Mouse (Mus musculus) adrenal gland, postnatal 25 days (tissue): Measurements from ENCODE around the gene Ccdc3. TPM values are rescaled to one million over a fixed set of nuclear protein-coding genes. Genes with fewer than 3 reads are reported as not detected.
"Not testable (repeated sequence)": the region's sequence is repeated elsewhere in the genome, so short reads cannot be mapped to it uniquely, and the experiment has no call there.

Source experiments
- DNase-seq: peaks from one replicate; pipeline ENCODE4 v3.0.0; 2021; ENCODE audit warnings: mixed read lengths
- total RNA-seq: library from RNA; stranded (reverse); gene quantifications from 2 replicates; pipeline ENCODE4 v1.2.3, GENCODE M21; 2021

The Ccdc3 gene
- total RNA-seq, 1 experiment from 2014 or later = 5.0 TPM

- DNase-seq = no peak
Observed at GRCm38 (mm10) chr2:5214581-5214980, 77.0 kb downstream of the Ccdc3 start.

GRCm38 (mm10) chr2:5215252-5215815, 77.8 kb downstream of the Ccdc3 start:
- DNase-seq = no peak

GRCm38 (mm10) chr2:5219206-5219605, 81.6 kb downstream of the Ccdc3 start:
- no peak for DNase-seq

- no peak for DNase-seq
Observed at GRCm38 (mm10) chr2:5219847-5220375, 82.3 kb downstream of the Ccdc3 start.

- no peak for DNase-seq
Observed at GRCm38 (mm10) chr2:5222571-5222970, 85.0 kb downstream of the Ccdc3 start.

- DNase-seq = no peak
Observed at GRCm38 (mm10) chr2:5236846-5237482, 99.4 kb downstream of the Ccdc3 start.

GRCm38 (mm10) chr2:5237870-5238269, 100.3 kb downstream of the Ccdc3 start:
- DNase-seq = no peak

- no peak for DNase-seq
Observed at GRCm38 (mm10) chr2:5239492-5239891, 101.9 kb downstream of the Ccdc3 start.

- peak; percentile 20 for DNase-seq
Observed at GRCm38 (mm10) chr2:5241469-5241897, 103.9 kb downstream of the Ccdc3 start.

GRCm38 (mm10) chr2:5249199-5249598, 111.6 kb downstream of the Ccdc3 start:
- DNase-seq = not testable (repeated sequence)

GRCm38 (mm10) chr2:5249969-5250368, 112.4 kb downstream of the Ccdc3 start:
- DNase-seq = peak; percentile 8

- DNase-seq = no peak
Observed at GRCm38 (mm10) chr2:5258250-5258649, 120.7 kb downstream of the Ccdc3 start.

- no peak for DNase-seq
Observed at GRCm38 (mm10) chr2:5262279-5262678, 124.7 kb downstream of the Ccdc3 start.

- no peak for DNase-seq
Observed at GRCm38 (mm10) chr2:5267980-5268379, 130.4 kb downstream of the Ccdc3 start.

Other genes with a start within 250 kb of the Ccdc3 start
- 288 and 305 TPM in 2 replicates for gene Phyh, start 218.8 kb upstream of the Ccdc3 start, total RNA-seq
- not detected in 2 replicates for gene Ucma, start 161.7 kb upstream of the Ccdc3 start, total RNA-seq
- gene Mcm10, start 125.0 kb upstream of the Ccdc3 start, total RNA-seq = 5.6 and 6.2 TPM in 2 replicates
- 52.5 and 59.0 TPM in 2 replicates for gene Optn, start 73.7 kb upstream of the Ccdc3 start, total RNA-seq